Mouse (Mus musculus) erythroblast, embryonic 14.5 days (primary cell): ENCODE measurements at regions not wholly inside any gene's neighbourhood (a gene's known extent, or its start where the extent isn't known, plus 50 kb on each side); places are given as distances from the start of the nearest gene placed in this dataset.

Source experiments
- GATA1 ChIP-seq: IDR thresholded peaks from 2 replicates; pipeline ENCODE4 v1.6.1; 2012; ENCODE audit warnings: low read length, inconsistent platforms, mixed read lengths
- TAL1 ChIP-seq: IDR thresholded peaks from 3 replicates; pipeline ENCODE4 v1.6.1; 2012; ENCODE audit warnings: low read length, inconsistent platforms, mixed read lengths

- TF ChIP-seq GATA1 = no peak
- TF ChIP-seq TAL1 = no peak
Observed at GRCm38 (mm10) chr11:45508566-45508965, 343.3 kb upstream of the Clint1 start.
